Mouse (Mus musculus): ENCODE measurements at regions not wholly inside any gene's neighbourhood (a gene's known extent, or its start where the extent isn't known, plus 50 kb on each side); places are given as distances from the start of the nearest gene placed in this dataset.

- Histone ChIP-seq H3K27me3 (ENCODE audit: control insufficient read depth, insufficient read depth, low read length) (no peaks in the 10 kb centered on the region), H3K36me3 (replicated peaks; ENCODE audit: control insufficient read depth, insufficient read depth) (no peaks in the 10 kb centered on the region), H3K4me1 (replicated peaks; ENCODE audit: control insufficient read depth, insufficient read depth, low read length) (no peaks in the 10 kb centered on the region), H3K27ac (no peak overlapping the region), H3K4me2 (replicated peaks) (no peak overlapping the region), H3K9ac (no peak overlapping the region), H3K9me3 (ENCODE audit: control insufficient read depth, low read length) (no peaks in the 10 kb centered on the region), H3K4me3 (replicated peaks; ENCODE audit: low read length) (no peak overlapping the region)
- DNase-seq (ENCODE audit: low spot score) (no peak), ATAC-seq (ENCODE audit: low FRiP score) (no peak)
- 90% methylated on average over 1 of the region's 1 CpGs for WGBS
These were observed 134.6 kb upstream of the Rpl34 start for GRCm38 (mm10) chr3:130864783-130865182.

GRCm38 (mm10) chr3:130863376-130863775 is 133.2 kb upstream of the Rpl34 start:
- H3K4me3 ChIP-seq (replicated peaks; ENCODE audit: low read length): no peak overlapping the region
- H3K27ac ChIP-seq: no peak overlapping the region
- H3K9me3 ChIP-seq (ENCODE audit: control insufficient read depth, low read length): no peaks in the 10 kb centered on the region
- ATAC-seq (ENCODE audit: low FRiP score) (no peak), DNase-seq (ENCODE audit: low spot score) (no peak)
- WGBS: 96% methylated on average over 5 of the region's 5 CpGs
- H3K4me1 ChIP-seq (replicated peaks; ENCODE audit: control insufficient read depth, insufficient read depth, low read length): no peaks in the 10 kb centered on the region
- no peak overlapping the region for H3K9ac ChIP-seq
- H3K27me3 ChIP-seq (ENCODE audit: control insufficient read depth, insufficient read depth, low read length): no peaks in the 10 kb centered on the region
- no peak overlapping the region for H3K4me2 ChIP-seq (replicated peaks)
- H3K36me3 ChIP-seq (replicated peaks; ENCODE audit: control insufficient read depth, insufficient read depth): no peaks in the 10 kb centered on the region

GRCm38 (mm10) chr3:130860315-130860714 is 130.1 kb upstream of the Rpl34 start:
- H3K4me3 ChIP-seq (replicated peaks; ENCODE audit: low read length): no peak overlapping the region
- no peak for DNase-seq (ENCODE audit: low spot score)
- H3K9me3 ChIP-seq (ENCODE audit: control insufficient read depth, low read length): no peaks in the 10 kb centered on the region
- no peak overlapping the region for H3K9ac ChIP-seq
- H3K27ac ChIP-seq: no peak overlapping the region
- no peaks in the 10 kb centered on the region for H3K27me3 ChIP-seq (ENCODE audit: control insufficient read depth, insufficient read depth, low read length)
- H3K4me1 ChIP-seq (replicated peaks; ENCODE audit: control insufficient read depth, insufficient read depth, low read length): no peaks in the 10 kb centered on the region
- 87% methylated on average over 5 of the region's 5 CpGs for WGBS
- no peak for ATAC-seq (ENCODE audit: low FRiP score)
- H3K4me2 ChIP-seq (replicated peaks): no peak overlapping the region
- H3K36me3 ChIP-seq (replicated peaks; ENCODE audit: control insufficient read depth, insufficient read depth): no peaks in the 10 kb centered on the region

GRCm38 (mm10) chr3:130853866-130854265 is 123.7 kb upstream of the Rpl34 start:
- no peak overlapping the region for H3K9ac ChIP-seq
- H3K4me2 ChIP-seq (replicated peaks): no peak overlapping the region
- no peak for ATAC-seq (ENCODE audit: low FRiP score)
- no peak overlapping the region for H3K4me3 ChIP-seq (replicated peaks; ENCODE audit: low read length)
- no peaks in the 10 kb centered on the region for H3K4me1 ChIP-seq (replicated peaks; ENCODE audit: control insufficient read depth, insufficient read depth, low read length)
- H3K27me3 ChIP-seq (ENCODE audit: control insufficient read depth, insufficient read depth, low read length): no peaks in the 10 kb centered on the region
- no peaks in the 10 kb centered on the region for H3K36me3 ChIP-seq (replicated peaks; ENCODE audit: control insufficient read depth, insufficient read depth)
- H3K27ac ChIP-seq: no peak overlapping the region
- DNase-seq (ENCODE audit: low spot score): no peak
- H3K9me3 ChIP-seq (ENCODE audit: control insufficient read depth, low read length): no peaks in the 10 kb centered on the region
- WGBS: 89% methylated on average over 9 of the region's 9 CpGs

GRCm38 (mm10) chr3:130850766-130851308 is 120.6 kb upstream of the Rpl34 start:
- Histone ChIP-seq H3K36me3 (replicated peaks; ENCODE audit: control insufficient read depth, insufficient read depth) (no peaks in the 10 kb centered on the region), H3K4me2 (replicated peaks) (no peak overlapping the region), H3K9me3 (ENCODE audit: control insufficient read depth, low read length) (no peaks in the 10 kb centered on the region), H3K4me1 (replicated peaks; ENCODE audit: control insufficient read depth, insufficient read depth, low read length) (no peaks in the 10 kb centered on the region), H3K27ac (no peak overlapping the region), H3K27me3 (ENCODE audit: control insufficient read depth, insufficient read depth, low read length) (no peaks in the 10 kb centered on the region), H3K4me3 (replicated peaks; ENCODE audit: low read length) (no peak overlapping the region), H3K9ac (no peak overlapping the region)
- 62% methylated on average over 5 of the region's 5 CpGs for WGBS
- no peak for DNase-seq (ENCODE audit: low spot score)
- no peak for ATAC-seq (ENCODE audit: low FRiP score)

GRCm38 (mm10) chr3:130841755-130842154 is 111.6 kb upstream of the Rpl34 start:
- WGBS: 88% methylated on average over 1 of the region's 1 CpGs
- Histone ChIP-seq H3K4me2 (replicated peaks) (no peak overlapping the region), H3K36me3 (replicated peaks; ENCODE audit: control insufficient read depth, insufficient read depth) (no peaks in the 10 kb centered on the region), H3K27ac (no peak overlapping the region), H3K27me3 (ENCODE audit: control insufficient read depth, insufficient read depth, low read length) (no peaks in the 10 kb centered on the region), H3K9ac (no peak overlapping the region), H3K4me1 (replicated peaks; ENCODE audit: control insufficient read depth, insufficient read depth, low read length) (no peaks in the 10 kb centered on the region), H3K4me3 (replicated peaks; ENCODE audit: low read length) (no peak overlapping the region), H3K9me3 (ENCODE audit: control insufficient read depth, low read length) (no peaks in the 10 kb centered on the region)
- ATAC-seq (ENCODE audit: low FRiP score) (no peak), DNase-seq (ENCODE audit: low spot score) (no peak)

- no peaks in the 10 kb centered on the region for H3K4me1 ChIP-seq (replicated peaks; ENCODE audit: control insufficient read depth, insufficient read depth, low read length)
- no peaks in the 10 kb centered on the region for H3K36me3 ChIP-seq (replicated peaks; ENCODE audit: control insufficient read depth, insufficient read depth)
- H3K27ac ChIP-seq: no peak overlapping the region
- DNase-seq (ENCODE audit: low spot score): no peak
- H3K9me3 ChIP-seq (ENCODE audit: control insufficient read depth, low read length): no peaks in the 10 kb centered on the region
- H3K4me2 ChIP-seq (replicated peaks): no peak overlapping the region
- no peak overlapping the region for H3K9ac ChIP-seq
- no peak for ATAC-seq (ENCODE audit: low FRiP score)
- 83% methylated on average over 9 of the region's 9 CpGs for WGBS
- no peaks in the 10 kb centered on the region for H3K27me3 ChIP-seq (ENCODE audit: control insufficient read depth, insufficient read depth, low read length)
- no peak overlapping the region for H3K4me3 ChIP-seq (replicated peaks; ENCODE audit: low read length)
These were observed 109.8 kb upstream of the Rpl34 start for GRCm38 (mm10) chr3:130839924-130840440.

- Histone ChIP-seq H3K4me2 (replicated peaks) (no peak overlapping the region), H3K27me3 (ENCODE audit: control insufficient read depth, insufficient read depth, low read length) (no peaks in the 10 kb centered on the region), H3K27ac (no peak overlapping the region), H3K9ac (no peak overlapping the region), H3K36me3 (replicated peaks; ENCODE audit: control insufficient read depth, insufficient read depth) (no peaks in the 10 kb centered on the region), H3K4me1 (replicated peaks; ENCODE audit: control insufficient read depth, insufficient read depth, low read length) (no peaks in the 10 kb centered on the region), H3K4me3 (replicated peaks; ENCODE audit: low read length) (no peak overlapping the region), H3K9me3 (ENCODE audit: control insufficient read depth, low read length) (no peaks in the 10 kb centered on the region)
- peak; percentile 28 for DNase-seq (ENCODE audit: low spot score)
- ATAC-seq (ENCODE audit: low FRiP score): no peak
- WGBS: 72% methylated on average over 19 of the region's 19 CpGs
These were observed 108.6 kb upstream of the Rpl34 start for GRCm38 (mm10) chr3:130838626-130839422.

- no peak overlapping the region for H3K9ac ChIP-seq
- DNase-seq (ENCODE audit: low spot score) (no peak), ATAC-seq (ENCODE audit: low FRiP score) (no peak)
- H3K27me3 ChIP-seq (ENCODE audit: control insufficient read depth, insufficient read depth, low read length): no peaks in the 10 kb centered on the region
- H3K9me3 ChIP-seq (ENCODE audit: control insufficient read depth, low read length): no peaks in the 10 kb centered on the region
- no peaks in the 10 kb centered on the region for H3K4me1 ChIP-seq (replicated peaks; ENCODE audit: control insufficient read depth, insufficient read depth, low read length)
- WGBS: 72% methylated on average over 5 of the region's 5 CpGs
- no peak overlapping the region for H3K4me3 ChIP-seq (replicated peaks; ENCODE audit: low read length)
- no peak overlapping the region for H3K4me2 ChIP-seq (replicated peaks)
- no peaks in the 10 kb centered on the region for H3K36me3 ChIP-seq (replicated peaks; ENCODE audit: control insufficient read depth, insufficient read depth)
- no peak overlapping the region for H3K27ac ChIP-seq
These were observed 103.5 kb upstream of the Rpl34 start for GRCm38 (mm10) chr3:130833722-130834121.

All from hindbrain, embryonic 14.5 days (tissue).